Comparison of ENCODE assay signal across 17 mouse cellular contexts in the genomic region with DNA sequence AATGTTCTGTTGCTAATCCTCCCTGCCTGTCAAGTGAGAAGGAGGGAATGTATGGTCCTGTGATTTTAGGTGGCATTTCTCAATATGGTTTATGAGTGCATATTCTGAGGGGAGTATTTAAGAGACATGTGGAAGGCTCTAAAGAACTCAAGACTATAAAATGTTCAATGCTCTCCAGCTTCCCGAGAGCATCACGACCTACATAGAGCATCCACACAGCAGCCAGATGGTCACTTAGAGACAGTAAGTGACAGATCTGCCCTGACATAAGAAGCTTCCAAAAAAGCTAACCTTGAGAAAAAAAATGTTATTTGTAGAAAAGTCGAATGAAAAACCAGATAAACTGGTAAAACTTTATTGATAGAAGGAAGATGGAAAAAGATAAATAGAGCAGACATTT.
"Had no signal": no experiment of that assay in that cellular context is flagged by ENCODE, and none has a peak within 500 bp of the region (broad histone marks: within the 10 kb centered on the region; RNA-seq: fewer than 3 reads in every experiment).

No protein-coding gene starts in this region.

- H3K9me3 ChIP-seq: lung, embryonic 15.5 days; midbrain, embryonic 12.5 days; neural tube, embryonic 12.5 days; stomach, embryonic 15.5 days had no signal

- H3K27ac ChIP-seq: liver, embryonic 14.5 days; lung, embryonic 15.5 days; macrophage; midbrain, embryonic 12.5 days; neural tube, embryonic 12.5 days; stomach, embryonic 15.5 days; stomach, postnatal 0 days had no signal

- H3K36me3 ChIP-seq: lung, embryonic 15.5 days; midbrain, embryonic 12.5 days; neural tube, embryonic 12.5 days; stomach, embryonic 15.5 days had no signal

- H3K27me3 ChIP-seq: lung, embryonic 15.5 days; megakaryocyte, embryonic 14.5 days; neural tube, embryonic 12.5 days; stomach, embryonic 15.5 days had no signal

- ATAC-seq: lung, postnatal 0 days; midbrain, embryonic 16.5 days had no signal

- H3K9ac ChIP-seq: liver, embryonic 14.5 days; lung, embryonic 15.5 days; midbrain, embryonic 12.5 days; neural tube, embryonic 12.5 days; stomach, embryonic 15.5 days had no signal

- DNase-seq: lung, adult 18-20 months; lung, postnatal 14 days; lung, postnatal 36 days; right cerebral cortex, postnatal 14 days; thymus, adult 2 months; thymus, postnatal 25 days; thymus, postnatal 4 days had no signal

- H3K4me1 ChIP-seq: lung, embryonic 15.5 days; megakaryocyte, embryonic 14.5 days; midbrain, embryonic 12.5 days; stomach, embryonic 15.5 days had no signal

- H3K4me3 ChIP-seq: lung, embryonic 15.5 days; megakaryocyte, embryonic 14.5 days; midbrain, embryonic 12.5 days; neural tube, embryonic 12.5 days; stomach, embryonic 15.5 days had no signal

- H3K4me2 ChIP-seq: lung, embryonic 15.5 days; neural tube, embryonic 12.5 days; stomach, embryonic 15.5 days had no signal
